Mouse (Mus musculus) liver, postnatal 0 days (tissue): ENCODE measurements around the gene Sf3b3. TPM values are rescaled to one million over a fixed set of nuclear protein-coding genes. Genes with fewer than 3 reads are reported as not detected.

Experiments used
- ATAC-seq: fragments of 200-750 bp; cut with Nextera tagmentation; 2 replicates; pipeline ENCODE4 v1.8.0; 2017; ENCODE audit warnings: mild to moderate bottlenecking, moderate library complexity
- DNase-seq: peaks from one replicate; pipeline ENCODE4 v3.0.0-alpha.2; 2016
- H3K27ac ChIP-seq: fragments of 300-500 bp; sonication (generic); 2 replicates; pipeline ENCODE4 v1.5.1; 2014; ENCODE audit warnings: antibody characterized with exemption, moderate library complexity, mild to moderate bottlenecking, low read depth
- H3K27me3 ChIP-seq: fragments of 300-500 bp; sonication (generic); 2 replicates; pipeline ENCODE4 v1.6.1; 2014; ENCODE audit warnings: low read length, control low read depth, mixed read lengths; ENCODE audit not compliant: insufficient read depth
- H3K36me3 ChIP-seq: fragments of 300-500 bp; sonication (generic); replicated peaks from 2 replicates; pipeline ENCODE4 v1.6.1; 2014; ENCODE audit warnings: mild to moderate bottlenecking, control low read depth, low read length, moderate library complexity, mixed read lengths; ENCODE audit not compliant: insufficient read depth
- H3K4me1 ChIP-seq: fragments of 300-500 bp; sonication (generic); 2 replicates; pipeline ENCODE4 v1.6.1; 2014; ENCODE audit warnings: antibody characterized with exemption, mild to moderate bottlenecking, control low read depth; ENCODE audit not compliant: insufficient read depth
- H3K4me2 ChIP-seq: fragments of 300-500 bp; sonication (generic); 2 replicates; pipeline ENCODE4 v1.6.1; 2014; ENCODE audit warnings: low read depth, mild to moderate bottlenecking, low read length, moderate library complexity, mixed read lengths
- H3K4me3 ChIP-seq: fragments of 300-500 bp; sonication (generic); 2 replicates; pipeline ENCODE4 v1.5.1; 2014; ENCODE audit warnings: low read depth, low read length
- H3K9ac ChIP-seq: fragments of 300-500 bp; sonication (generic); replicated peaks from 2 replicates; pipeline ENCODE4 v1.6.1; 2014; ENCODE audit warnings: mild to moderate bottlenecking, moderate library complexity
- H3K9me3 ChIP-seq: fragments of 300-500 bp; sonication (generic); 2 replicates; pipeline ENCODE4 v1.6.1; 2016; ENCODE audit warnings: mild to moderate bottlenecking, control low read depth, low read length, mixed read lengths
- CTCF ChIP-seq: sonication (generic); IDR thresholded peaks from 2 replicates; pipeline ENCODE4 v1.5.1; 2016; ENCODE audit warnings: antibody characterized with exemption, low read depth
- EP300 ChIP-seq: IDR thresholded peaks from 2 replicates; pipeline ENCODE4 v1.6.1; 2016; ENCODE audit warnings: antibody characterized with exemption, low read depth, mild to moderate bottlenecking
- WGBS: fragments of 180-500 bp; shearing (Covaris S2); extraction: QIAGEN DNeasy Blood & Tissue Kit; methylation state at CpG from one replicate; pipeline ENCODE4 v1.1.7; 2014; ENCODE audit not compliant: insufficient replicate concordance; 5-methylcytosine and 5-hydroxymethylcytosine counted together
- polyA plus RNA-seq: library from polyadenylated mRNA; unstranded; fragments of >200 nt; fragmentation: Nextera tagmentation; extraction: Ambion mirVana; gene quantifications from 2 replicates; pipeline ENCODE4 v1.2.1, GENCODE M21; 2015

The Sf3b3 gene
- polyA plus RNA-seq, 1 experiment from 2014 or later, result 31.2 TPM

- Histone ChIP-seq H3K9me3 (no peaks in the 10 kb centered on the region), H3K36me3 (peaks cover 73% of the 10 kb centered on the region), H3K27me3 (no peaks in the 10 kb centered on the region), H3K4me1 (no peaks in the 10 kb centered on the region), H3K4me2 (no peak overlapping the region), H3K9ac (no peak overlapping the region), H3K27ac (no peak overlapping the region), H3K4me3 (no peak overlapping the region)
- ATAC-seq, result no peak
- TF ChIP-seq EP300 (no peak), CTCF (no peak)
- 94% methylated on average over 3 of the region's 3 CpGs for WGBS
- DNase-seq, result no peak
Observed at GRCm38 (mm10) chr8:110811116-110811515, 35.5 kb downstream of the Sf3b3 start.

GRCm38 (mm10) chr8:110810481-110811065 lies 36.0 kb downstream of the Sf3b3 start:
- no peak for ATAC-seq
- 92% methylated on average over 7 of the region's 7 CpGs for WGBS
- H3K27me3 ChIP-seq, result no peaks in the 10 kb centered on the region
- H3K4me1 ChIP-seq, result no peaks in the 10 kb centered on the region
- peaks cover 69% of the 10 kb centered on the region for H3K36me3 ChIP-seq
- H3K9ac ChIP-seq, result no peak overlapping the region
- H3K27ac ChIP-seq, result no peak overlapping the region
- no peak for DNase-seq
- no peak overlapping the region for H3K4me3 ChIP-seq
- no peaks in the 10 kb centered on the region for H3K9me3 ChIP-seq
- no peak overlapping the region for H3K4me2 ChIP-seq
- TF ChIP-seq CTCF (no peak), EP300 (no peak)

- TF ChIP-seq CTCF, result no peak
- TF ChIP-seq EP300, result no peak
- Histone ChIP-seq H3K36me3 (peaks cover 61% of the 10 kb centered on the region), H3K4me2 (no peak overlapping the region)
Observed at GRCm38 (mm10) chr8:110809831-110810230, 36.8 kb downstream of the Sf3b3 start.

GRCm38 (mm10) chr8:110808495-110809472 lies 37.8 kb downstream of the Sf3b3 start:
- Histone ChIP-seq H3K9ac (no peak overlapping the region), H3K27ac (no peak overlapping the region), H3K27me3 (no peaks in the 10 kb centered on the region), H3K4me1 (no peaks in the 10 kb centered on the region), H3K36me3 (peaks cover 51% of the 10 kb centered on the region), H3K4me3 (no peak overlapping the region), H3K9me3 (no peaks in the 10 kb centered on the region), H3K4me2 (no peak overlapping the region)
- TF ChIP-seq EP300 (no peak), CTCF (no peak)
- 66% methylated on average over 13 of the region's 13 CpGs for WGBS
- ATAC-seq (peak; percentile 55), DNase-seq (no peak)

More at GRCm38 (mm10) chr8:110809831-110810230, 36.8 kb downstream of the Sf3b3 start:
- H3K9me3 ChIP-seq, result no peaks in the 10 kb centered on the region
- H3K27me3 ChIP-seq, result no peaks in the 10 kb centered on the region
- ATAC-seq (no peak), DNase-seq (no peak)
- H3K4me1 ChIP-seq, result no peaks in the 10 kb centered on the region
- no peak overlapping the region for H3K4me3 ChIP-seq
- 54% methylated on average over 2 of the region's 2 CpGs for WGBS
- H3K9ac ChIP-seq, result no peak overlapping the region
- H3K27ac ChIP-seq, result no peak overlapping the region

- WGBS, result 72% methylated on average over 1 of the region's 1 CpGs
- Histone ChIP-seq H3K4me1 (no peaks in the 10 kb centered on the region), H3K9me3 (no peaks in the 10 kb centered on the region), H3K27me3 (no peaks in the 10 kb centered on the region), H3K9ac (no peak overlapping the region), H3K27ac (no peak overlapping the region), H3K4me3 (no peak overlapping the region), H3K4me2 (no peak overlapping the region), H3K36me3 (peaks cover 24% of the 10 kb centered on the region)
- no peak for DNase-seq
- TF ChIP-seq EP300, result no peak
- no peak for TF ChIP-seq CTCF
- ATAC-seq, result no peak
Observed at GRCm38 (mm10) chr8:110806146-110806545, 40.4 kb downstream of the Sf3b3 start.

GRCm38 (mm10) chr8:110805669-110806068 lies 40.9 kb downstream of the Sf3b3 start, which contains the start of gene Il34:
Gene Il34, minus strand, starts transcription at chr8:110805924.
- ATAC-seq (no peak), DNase-seq (no peak)
- H3K36me3 ChIP-seq, result peaks cover 20% of the 10 kb centered on the region
- no peaks in the 10 kb centered on the region for H3K27me3 ChIP-seq
- H3K4me2 ChIP-seq, result no peak within 1 kb of the TSS
- no peak within 1 kb of the TSS for H3K4me3 ChIP-seq
- no peaks in the 10 kb centered on the region for H3K4me1 ChIP-seq
- no peak within 1 kb of the TSS for H3K9ac ChIP-seq
- TF ChIP-seq EP300 (no peak), CTCF (no peak)
- no peak within 1 kb of the TSS for H3K27ac ChIP-seq
- 34% methylated on average over 12 of the region's 12 CpGs for WGBS
- H3K9me3 ChIP-seq, result no peaks in the 10 kb centered on the region
